Mouse (Mus musculus): Measurements from ENCODE around the gene Stat3. TPM values are rescaled to one million over a fixed set of nuclear protein-coding genes. Genes with fewer than 3 reads are reported as not detected.

The Stat3 gene
- polyA plus RNA-seq, 1 experiment from 2014 or later: 55.1 TPM

DNA sequence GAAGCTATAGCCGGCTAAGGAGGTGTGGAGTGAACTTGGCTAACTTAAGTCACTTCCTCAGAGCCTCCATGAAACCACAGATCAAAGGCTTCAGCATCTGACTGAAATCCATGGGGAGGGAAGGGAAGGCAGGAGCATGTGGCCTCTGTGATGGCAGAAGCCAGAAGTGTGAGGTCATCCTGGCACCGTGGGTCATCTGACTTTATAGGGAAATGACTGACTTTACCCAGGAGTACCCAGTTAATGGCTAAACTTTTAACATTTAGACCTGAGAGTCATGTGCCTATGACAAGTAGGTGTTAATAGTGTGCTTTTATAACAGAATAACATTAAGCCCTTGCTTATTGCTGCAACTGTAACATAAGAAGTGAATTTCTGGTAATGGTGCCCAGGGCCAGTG is 31.2 kb downstream of the Stat3 start:
- no peak for DNase-seq (ENCODE audit: low spot score)
- 82% methylated on average over 2 of the region's 2 CpGs for WGBS
- no peak overlapping the region for H3K4me3 ChIP-seq (ENCODE audit: low read depth, low read length)

DNA sequence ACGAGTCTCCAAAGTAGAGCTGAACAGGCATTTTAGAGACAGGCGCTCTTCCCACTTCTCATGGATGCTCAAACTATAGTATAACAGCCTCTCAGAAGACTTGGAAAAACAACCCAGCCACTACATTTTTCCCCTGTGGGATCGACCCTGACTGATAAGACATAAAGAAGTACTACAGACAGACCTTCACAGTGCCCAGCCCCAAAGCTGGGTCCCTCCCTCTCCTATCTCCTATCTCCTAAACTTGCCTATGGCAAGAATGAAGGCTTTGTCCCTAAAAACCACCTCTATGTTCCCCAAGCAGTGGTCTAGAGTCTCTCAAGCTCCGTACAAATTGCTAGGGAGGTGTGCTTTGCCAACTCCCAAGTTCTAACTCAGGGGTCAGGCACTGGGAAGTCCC is 32.5 kb downstream of the Stat3 start:
- TF ChIP-seq EP300 (optimal IDR thresholded peaks at IDR 0.05): no peak
- no peak for TF ChIP-seq CTCF (IDR thresholded peaks at IDR 0.05; ENCODE audit: low read depth)
- no peak overlapping the region for H3K4me2 ChIP-seq (replicated peaks; ENCODE audit: low read depth)
- peaks cover 39% of the 10 kb centered on the region for H3K36me3 ChIP-seq (ENCODE audit: control insufficient read depth, insufficient read depth, low read length)
- ATAC-seq (ENCODE audit: low FRiP score, low TSS enrichment) (no peak), DNase-seq (ENCODE audit: low spot score) (no peak)
- H3K4me1 ChIP-seq (replicated peaks; ENCODE audit: control insufficient read depth, insufficient read depth): no peaks in the 10 kb centered on the region
- no peak overlapping the region for H3K4me3 ChIP-seq (ENCODE audit: low read depth, low read length)
- no peaks in the 10 kb centered on the region for H3K9me3 ChIP-seq (ENCODE audit: control insufficient read depth, low read length)
- no peak overlapping the region for H3K27ac ChIP-seq (replicated peaks)
- 81% methylated on average over 4 of the region's 4 CpGs for WGBS
- H3K9ac ChIP-seq (ENCODE audit: low read length): no peak overlapping the region
- H3K27me3 ChIP-seq (ENCODE audit: control insufficient read depth, insufficient read depth, low read length): no peaks in the 10 kb centered on the region

More for the DNA sequence above, 31.2 kb downstream of the Stat3 start:
- H3K27ac ChIP-seq (replicated peaks): no peak overlapping the region
- peaks cover 33% of the 10 kb centered on the region for H3K36me3 ChIP-seq (ENCODE audit: control insufficient read depth, insufficient read depth, low read length)
- H3K4me2 ChIP-seq (replicated peaks; ENCODE audit: low read depth): no peak overlapping the region
- TF ChIP-seq EP300 (optimal IDR thresholded peaks at IDR 0.05) (no peak), CTCF (IDR thresholded peaks at IDR 0.05; ENCODE audit: low read depth) (no peak)
- H3K9me3 ChIP-seq (ENCODE audit: control insufficient read depth, low read length): no peaks in the 10 kb centered on the region
- no peak for ATAC-seq (ENCODE audit: low FRiP score, low TSS enrichment)
- H3K9ac ChIP-seq (ENCODE audit: low read length): no peak overlapping the region
- H3K4me1 ChIP-seq (replicated peaks; ENCODE audit: control insufficient read depth, insufficient read depth): peaks cover 5% of the 10 kb centered on the region; the same call in 1 of the 2 replicates
- H3K27me3 ChIP-seq (ENCODE audit: control insufficient read depth, insufficient read depth, low read length): no peaks in the 10 kb centered on the region

DNA sequence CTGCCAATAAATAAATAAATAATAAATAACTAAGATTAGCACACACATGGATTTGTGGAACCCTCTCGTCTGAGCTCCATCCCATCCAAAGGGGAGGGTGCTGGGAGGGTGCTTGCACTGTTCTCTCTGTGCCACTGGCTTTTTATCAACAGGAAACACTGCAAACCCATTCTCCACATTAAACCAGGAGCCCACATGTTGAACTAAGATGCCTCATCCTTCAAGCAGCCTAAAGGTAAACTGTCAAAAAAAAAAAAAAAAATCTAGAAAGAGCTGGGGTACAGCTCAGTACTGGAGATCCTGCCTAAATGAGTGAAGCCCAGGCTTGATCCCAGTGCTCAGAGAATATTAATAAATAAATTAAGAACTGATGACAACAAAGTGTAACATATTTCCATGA is 33.4 kb downstream of the Stat3 start:
- no peak overlapping the region for H3K4me2 ChIP-seq (replicated peaks; ENCODE audit: low read depth)
- no peaks in the 10 kb centered on the region for H3K9me3 ChIP-seq (ENCODE audit: control insufficient read depth, low read length)
- 64% methylated on average over 1 of the region's 1 CpGs for WGBS
- H3K36me3 ChIP-seq (ENCODE audit: control insufficient read depth, insufficient read depth, low read length): peaks cover 44% of the 10 kb centered on the region
- H3K9ac ChIP-seq (ENCODE audit: low read length): no peak overlapping the region
- DNase-seq (ENCODE audit: low spot score) (no peak), ATAC-seq (ENCODE audit: low FRiP score, low TSS enrichment) (no peak)
- H3K4me1 ChIP-seq (replicated peaks; ENCODE audit: control insufficient read depth, insufficient read depth): no peaks in the 10 kb centered on the region
- H3K27me3 ChIP-seq (ENCODE audit: control insufficient read depth, insufficient read depth, low read length): no peaks in the 10 kb centered on the region
- no peak overlapping the region for H3K27ac ChIP-seq (replicated peaks)
- TF ChIP-seq CTCF (IDR thresholded peaks at IDR 0.05; ENCODE audit: low read depth) (no peak), EP300 (optimal IDR thresholded peaks at IDR 0.05) (no peak)
- H3K4me3 ChIP-seq (ENCODE audit: low read depth, low read length): no peak overlapping the region

- peaks cover 44% of the 10 kb centered on the region for H3K36me3 ChIP-seq (ENCODE audit: control insufficient read depth, insufficient read depth, low read length)
- DNase-seq (ENCODE audit: low spot score): no peak
- H3K4me3 ChIP-seq (ENCODE audit: low read depth, low read length): no peak overlapping the region
- no peak overlapping the region for H3K4me2 ChIP-seq (replicated peaks; ENCODE audit: low read depth)
- H3K9ac ChIP-seq (ENCODE audit: low read length): no peak overlapping the region
- WGBS: 74% methylated on average over 14 of the region's 20 CpGs
- H3K9me3 ChIP-seq (ENCODE audit: control insufficient read depth, low read length): no peaks in the 10 kb centered on the region
- H3K27me3 ChIP-seq (ENCODE audit: control insufficient read depth, insufficient read depth, low read length): no peaks in the 10 kb centered on the region
- no peak overlapping the region for H3K27ac ChIP-seq (replicated peaks)
- no peaks in the 10 kb centered on the region for H3K4me1 ChIP-seq (replicated peaks; ENCODE audit: control insufficient read depth, insufficient read depth)
- TF ChIP-seq CTCF (IDR thresholded peaks at IDR 0.05; ENCODE audit: low read depth) (no peak), EP300 (optimal IDR thresholded peaks at IDR 0.05) (no peak)
- 0 out of 2 replicates have a peak, but pooled peaks have one; percentile 27 for ATAC-seq (ENCODE audit: low FRiP score, low TSS enrichment)
Measured at GRCm38 (mm10) chr11:100904580-100905351, 34.6 kb downstream of the Stat3 start.

DNA sequence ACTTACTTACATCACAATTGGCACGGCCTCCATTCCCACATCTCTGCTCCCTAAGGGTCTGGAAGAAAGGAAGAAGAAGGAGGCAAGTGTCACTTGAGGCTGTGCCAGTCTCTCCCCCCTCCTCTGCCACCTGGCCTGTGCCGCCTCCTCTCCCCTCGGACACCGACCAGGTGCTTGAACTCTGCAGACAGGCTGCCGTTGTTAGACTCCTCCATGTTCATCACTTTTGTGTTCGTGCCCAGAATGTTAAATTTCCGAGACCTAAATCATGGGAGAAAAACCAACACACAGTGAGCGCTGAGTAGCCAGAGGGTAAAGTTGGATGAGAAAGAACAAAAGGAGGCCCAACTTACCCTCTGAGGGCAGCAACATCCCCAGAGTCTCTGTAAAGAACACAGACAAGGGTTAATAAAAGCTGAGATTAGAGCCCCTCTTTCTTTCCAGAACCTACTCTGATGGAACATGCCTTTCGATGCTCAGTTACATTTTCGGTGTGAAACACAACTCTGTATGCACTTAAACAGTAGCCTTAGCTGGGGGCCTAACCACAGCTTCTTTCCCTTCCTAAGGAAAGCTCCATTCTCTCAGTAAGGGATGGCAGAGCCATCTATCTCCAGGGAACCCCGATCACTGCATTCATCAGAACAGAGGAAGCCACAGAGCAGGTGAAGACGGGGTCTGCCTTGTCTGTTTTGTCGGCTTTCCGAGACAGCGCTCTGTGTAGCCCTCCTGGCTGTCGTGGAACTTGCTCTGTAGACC is 40.7 kb downstream of the Stat3 start:
- no peak overlapping the region for H3K4me2 ChIP-seq (replicated peaks; ENCODE audit: low read depth)
- no peaks in the 10 kb centered on the region for H3K27me3 ChIP-seq (ENCODE audit: control insufficient read depth, insufficient read depth, low read length)
- H3K9ac ChIP-seq (ENCODE audit: low read length): no peak overlapping the region
- H3K36me3 ChIP-seq (ENCODE audit: control insufficient read depth, insufficient read depth, low read length): peaks cover 39% of the 10 kb centered on the region
- DNase-seq (ENCODE audit: low spot score) (no peak), ATAC-seq (ENCODE audit: low FRiP score, low TSS enrichment) (no peak)
- H3K9me3 ChIP-seq (ENCODE audit: control insufficient read depth, low read length): no peaks in the 10 kb centered on the region
- H3K27ac ChIP-seq (replicated peaks): no peak overlapping the region
- 79% methylated on average over 16 of the region's 16 CpGs for WGBS
- TF ChIP-seq EP300 (optimal IDR thresholded peaks at IDR 0.05): no peak
- no peaks in the 10 kb centered on the region for H3K4me1 ChIP-seq (replicated peaks; ENCODE audit: control insufficient read depth, insufficient read depth)
- H3K4me3 ChIP-seq (ENCODE audit: low read depth, low read length): no peak overlapping the region
